Mouse (Mus musculus) urinary bladder, postnatal 36 days (tissue): Measurements from ENCODE around the gene Krt84.

Experiments
- DNase-seq, 2 experiments: peaks; one replicate each; pipeline ENCODE4 v3.0.0; 2022; ENCODE audit warnings: low spot score in 2 of 2, mixed read lengths in 1 of 2

Krt84 gene

GRCm38 (mm10) chr15:101495266-101495665 is 37.4 kb downstream of the Krt84 start:
- DNase-seq = no peak

- no peak for DNase-seq
Observed at GRCm38 (mm10) chr15:101494203-101494602, 38.4 kb downstream of the Krt84 start.

- DNase-seq = no peak
Observed at GRCm38 (mm10) chr15:101493713-101494112, 38.9 kb downstream of the Krt84 start.

- DNase-seq = no peak
Observed at GRCm38 (mm10) chr15:101492718-101493117, 39.9 kb downstream of the Krt84 start.

DNA sequence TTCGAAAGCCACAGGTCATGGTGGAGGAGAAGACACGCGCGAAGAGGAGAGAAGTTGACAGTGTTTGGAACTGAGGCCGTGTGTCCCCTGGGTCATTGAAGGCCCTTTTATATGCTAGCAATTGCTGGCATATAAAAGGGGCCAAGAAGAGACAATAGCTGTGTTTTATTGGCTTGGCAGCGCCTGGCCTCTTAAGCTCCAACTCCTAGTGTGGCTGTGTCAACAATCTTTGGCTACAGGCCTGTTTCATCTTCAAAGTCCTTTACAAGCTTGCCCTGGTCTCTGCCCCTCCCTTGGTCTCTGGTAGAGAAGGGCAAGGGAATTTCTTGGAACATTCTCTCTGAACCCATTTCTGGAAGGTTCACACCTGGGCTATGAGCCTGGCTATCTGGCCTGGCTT is 41.2 kb downstream of the Krt84 start, which contains the start of gene Krt83:
Gene Krt83, minus strand, starts transcription at position 82 of the 400 bp plus-strand sequence.
- DNase-seq = no peak

- DNase-seq = no peak
Observed at GRCm38 (mm10) chr15:101485911-101486635, 46.5 kb downstream of the Krt84 start.

DNA sequence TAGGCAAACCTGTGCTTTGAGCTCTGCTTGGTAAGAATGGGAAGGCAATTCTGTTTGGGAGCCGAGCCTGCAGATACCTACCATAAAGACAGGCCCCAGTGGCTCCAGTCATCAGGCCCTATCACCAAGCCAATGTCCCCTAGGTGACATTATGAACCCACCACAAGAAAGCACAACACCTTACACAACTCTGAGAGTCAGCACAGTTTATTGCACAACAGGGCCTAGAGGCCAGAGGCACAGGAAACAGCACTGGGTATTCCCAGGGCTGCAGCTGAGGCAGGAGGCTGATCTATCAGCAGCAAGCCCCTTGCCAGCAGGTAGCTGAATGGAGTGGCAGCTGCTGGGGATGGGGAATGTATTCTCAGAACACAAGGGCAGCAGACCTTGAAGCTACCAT is 47.7 kb downstream of the Krt84 start:
- DNase-seq = no peak

- DNase-seq = no peak
Observed at GRCm38 (mm10) chr15:101483646-101484045, 49.0 kb downstream of the Krt84 start.

DNA sequence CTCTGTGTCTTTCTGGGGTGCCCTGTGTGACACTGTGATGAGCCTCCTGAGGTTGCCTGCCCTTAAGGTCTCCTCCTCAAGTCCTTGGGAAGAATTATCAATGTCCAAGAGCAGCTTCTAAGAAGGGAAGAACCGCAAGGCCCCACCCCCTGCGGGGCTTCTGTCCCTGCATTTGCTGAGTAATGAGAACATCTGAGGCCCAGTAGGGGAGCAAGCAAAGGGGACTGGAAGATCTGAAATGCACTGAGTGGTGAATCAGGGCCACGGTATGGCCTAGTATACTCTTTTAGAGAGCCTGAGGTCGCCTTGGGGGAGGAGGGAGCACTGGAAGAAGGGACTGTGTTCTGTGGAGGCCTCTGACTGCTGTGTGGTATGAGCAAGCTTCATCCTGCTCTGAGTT is 50.6 kb downstream of the Krt84 start:
- DNase-seq = no peak

GRCm38 (mm10) chr15:101479666-101480060 is 53.0 kb downstream of the Krt84 start:
- DNase-seq = no peak

GRCm38 (mm10) chr15:101479007-101479665 is 53.5 kb downstream of the Krt84 start:
- DNase-seq = peak; percentile 12 to 36
